Mouse (Mus musculus): ENCODE measurements around the gene Cd151.

Gene Cd151

GRCm38 (mm10) chr7:141457986-141458660 lies 9.1 kb upstream of the Cd151 start:
- DNase-seq (ENCODE audit: low spot score), result peak; percentile 66

- no peak for DNase-seq (ENCODE audit: low spot score)
These were observed 8.5 kb upstream of the Cd151 start for GRCm38 (mm10) chr7:141458661-141459060.

DNA sequence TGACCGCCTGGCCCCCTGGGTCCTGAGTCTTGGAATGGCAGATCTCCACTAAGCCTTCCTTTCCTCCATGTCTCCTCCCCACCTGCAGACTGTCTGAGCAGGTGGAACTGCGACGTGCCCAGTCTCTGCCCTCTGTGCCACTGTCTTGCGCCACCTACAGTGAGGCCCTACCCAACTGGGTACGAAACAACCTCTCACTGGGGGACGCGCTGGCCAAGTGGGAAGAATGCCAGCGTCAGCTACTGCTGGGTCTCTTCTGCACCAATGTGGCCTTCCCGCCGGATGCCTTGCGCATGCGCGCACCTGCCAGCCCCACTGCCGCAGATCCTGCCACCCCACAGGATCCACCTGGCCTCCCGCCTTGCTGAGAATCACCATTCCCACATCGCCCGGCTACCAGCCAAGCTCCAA lies 7.9 kb upstream of the Cd151 start:
- DNase-seq (ENCODE audit: low spot score), result peak; percentile 37

DNA sequence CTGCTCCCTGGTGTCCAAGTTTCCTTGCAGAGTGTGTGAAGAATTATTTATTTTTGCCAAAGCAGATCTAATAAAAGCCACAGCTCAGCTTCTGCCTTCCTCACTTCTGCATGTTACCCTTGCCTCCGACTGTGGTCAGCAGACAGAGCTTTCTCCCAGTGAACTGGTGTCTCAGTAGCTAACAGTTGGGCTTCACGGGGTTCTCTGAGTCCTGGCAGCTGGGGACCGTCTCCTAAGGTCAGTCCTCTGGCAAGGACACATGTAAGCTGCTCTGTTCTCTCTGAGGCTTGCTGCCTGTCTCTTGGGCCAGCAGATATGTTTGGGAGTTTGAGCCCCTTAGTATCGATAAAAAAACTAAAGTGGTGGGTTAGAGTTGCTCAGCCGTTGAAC lies 7.2 kb upstream of the Cd151 start:
- no peak for DNase-seq (ENCODE audit: low spot score)

DNA sequence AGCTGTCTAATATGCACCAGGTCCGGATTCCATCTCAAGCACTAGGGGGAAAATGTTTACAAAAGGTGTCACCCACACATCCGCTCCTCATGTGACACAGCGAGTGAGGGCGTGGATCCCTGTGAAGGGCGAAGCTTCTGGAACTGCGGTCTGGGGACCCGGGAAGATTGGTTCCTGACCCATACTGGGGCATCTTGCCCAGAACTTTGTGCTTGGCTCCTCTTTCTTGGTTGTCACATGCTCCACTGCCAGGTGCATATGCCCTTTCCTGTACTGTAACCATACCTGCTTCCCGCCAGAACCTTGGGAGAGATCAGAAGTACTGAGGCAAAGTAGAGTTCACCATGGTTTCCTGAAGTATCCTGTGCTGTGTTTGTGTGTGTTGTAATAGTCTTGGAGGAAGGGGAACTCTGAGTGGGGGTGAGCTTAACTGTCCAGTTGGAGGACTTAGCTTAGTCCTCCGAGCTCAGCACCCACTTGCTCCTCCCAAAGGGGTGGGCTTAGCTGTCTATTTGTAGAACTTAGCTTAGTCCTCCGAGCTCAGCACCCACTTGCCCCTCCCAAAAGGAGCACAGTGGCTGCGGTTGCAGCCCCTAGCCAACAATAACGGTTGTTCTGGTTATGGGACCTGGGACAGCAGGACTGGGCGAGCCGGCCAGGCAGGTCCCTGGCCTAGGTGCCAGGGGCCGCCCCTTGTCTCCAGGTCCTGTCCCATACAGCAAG lies 6.6 kb upstream of the Cd151 start, which contains the start of gene Cracr2b:
Cracr2b (plus strand) TSS at position 704 of the 723 bp plus-strand sequence.
- DNase-seq (ENCODE audit: low spot score), result peak; percentile 73

DNA sequence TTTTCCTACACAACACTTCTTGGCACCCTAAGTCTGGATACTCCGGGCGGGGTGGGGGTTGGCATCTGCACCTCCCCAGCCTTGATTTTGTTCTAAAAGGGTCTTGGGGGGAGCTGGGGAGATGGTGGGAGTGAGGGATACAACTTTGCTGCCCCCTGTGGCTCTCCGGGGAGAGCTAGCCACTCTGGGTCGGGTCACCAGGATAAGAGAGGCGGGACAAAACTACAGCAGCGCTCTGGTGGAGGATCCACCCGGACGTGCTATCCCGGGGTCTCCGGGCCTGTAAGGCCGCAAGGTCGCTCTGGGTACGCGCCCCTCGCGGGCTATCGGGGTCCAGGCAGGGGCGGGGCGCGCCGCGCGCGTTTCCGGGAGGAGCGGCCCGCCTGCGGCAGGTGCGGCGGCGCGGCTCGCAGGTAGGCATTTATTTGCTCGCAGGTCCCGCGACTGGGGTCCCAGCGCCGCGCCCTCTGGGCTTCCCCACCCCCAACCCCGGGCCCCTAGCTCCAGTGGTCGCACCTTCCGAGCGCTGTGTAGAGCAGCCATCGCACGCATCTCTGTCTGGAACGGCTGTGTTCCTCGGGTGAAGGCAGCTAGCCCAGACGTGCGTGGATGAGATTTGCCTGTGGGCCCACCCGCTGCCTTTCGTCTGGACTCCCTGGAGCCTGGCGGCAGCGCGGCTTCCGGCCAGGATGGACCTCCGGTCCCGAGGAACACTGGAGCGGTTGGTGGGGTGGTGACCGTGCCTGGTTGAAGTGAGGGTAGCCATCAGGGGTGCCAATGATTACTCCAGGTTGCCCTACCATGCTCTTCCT lies 5.5 kb upstream of the Cd151 start:
- peak; percentile 51 for DNase-seq (ENCODE audit: low spot score)

GRCm38 (mm10) chr7:141462333-141462821 lies 4.8 kb upstream of the Cd151 start:
- DNase-seq (ENCODE audit: low spot score), result peak; percentile 78

GRCm38 (mm10) chr7:141463824-141464602 lies 3.2 kb upstream of the Cd151 start:
- DNase-seq (ENCODE audit: low spot score), result no peak

- DNase-seq (ENCODE audit: low spot score), result no peak
These were observed 2.5 kb upstream of the Cd151 start for GRCm38 (mm10) chr7:141464603-141465201.

GRCm38 (mm10) chr7:141465388-141466044 lies 1.7 kb upstream of the Cd151 start:
- DNase-seq (ENCODE audit: low spot score), result peak; percentile 56

- DNase-seq (ENCODE audit: low spot score), result peak; percentile 63
These were observed 1.2 kb upstream of the Cd151 start for GRCm38 (mm10) chr7:141466045-141466394.

GRCm38 (mm10) chr7:141466607-141467148 lies 514 bp upstream of the Cd151 start:
- DNase-seq (ENCODE audit: low spot score), result no peak

DNA sequence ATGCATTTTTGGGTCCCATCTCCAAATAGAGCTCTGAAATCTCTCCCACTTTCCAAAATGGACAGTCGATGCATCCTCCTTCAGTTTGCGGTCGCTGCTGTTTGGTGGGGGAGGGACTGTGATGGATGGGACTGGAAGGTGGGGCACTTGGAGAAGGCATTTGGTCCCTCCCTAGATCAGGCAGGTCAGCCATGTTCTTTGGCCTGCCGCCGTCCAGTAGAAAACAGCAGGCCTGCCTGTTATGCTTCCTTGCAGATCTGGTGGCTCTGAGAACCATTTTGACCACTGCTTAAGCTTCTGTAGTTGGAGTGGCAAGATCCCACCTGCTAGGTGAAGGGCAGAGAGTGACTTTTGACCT lies 951 bp downstream of the Cd151 start:
- peak; percentile 63 for DNase-seq (ENCODE audit: low spot score)

GRCm38 (mm10) chr7:141468522-141469211 lies 1.5 kb downstream of the Cd151 start:
- peak; percentile 85 for DNase-seq (ENCODE audit: low spot score)

GRCm38 (mm10) chr7:141469352-141469751 lies 2.2 kb downstream of the Cd151 start:
- DNase-seq (ENCODE audit: low spot score), result no peak

- no peak for DNase-seq (ENCODE audit: low spot score)
These were observed 2.9 kb downstream of the Cd151 start for GRCm38 (mm10) chr7:141469901-141470636.

DNA sequence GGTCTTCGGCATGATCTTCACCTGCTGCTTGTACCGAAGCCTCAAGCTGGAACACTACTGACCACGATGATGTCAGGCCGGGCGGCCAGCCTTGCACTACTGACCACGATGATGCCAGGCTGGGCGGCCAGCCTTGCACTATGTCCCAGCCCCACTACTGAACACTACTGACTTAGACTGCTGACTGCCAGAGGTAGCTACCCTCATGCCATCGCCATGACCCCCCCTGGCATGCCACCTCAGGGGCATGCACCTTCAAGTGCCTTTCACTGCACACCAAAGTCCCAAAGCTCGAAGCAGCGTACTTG lies 3.4 kb downstream of the Cd151 start:
- DNase-seq (ENCODE audit: low spot score), result no peak

- no peak for DNase-seq (ENCODE audit: low spot score)
These were observed 4.0 kb downstream of the Cd151 start for GRCm38 (mm10) chr7:141471236-141471635.

DNA sequence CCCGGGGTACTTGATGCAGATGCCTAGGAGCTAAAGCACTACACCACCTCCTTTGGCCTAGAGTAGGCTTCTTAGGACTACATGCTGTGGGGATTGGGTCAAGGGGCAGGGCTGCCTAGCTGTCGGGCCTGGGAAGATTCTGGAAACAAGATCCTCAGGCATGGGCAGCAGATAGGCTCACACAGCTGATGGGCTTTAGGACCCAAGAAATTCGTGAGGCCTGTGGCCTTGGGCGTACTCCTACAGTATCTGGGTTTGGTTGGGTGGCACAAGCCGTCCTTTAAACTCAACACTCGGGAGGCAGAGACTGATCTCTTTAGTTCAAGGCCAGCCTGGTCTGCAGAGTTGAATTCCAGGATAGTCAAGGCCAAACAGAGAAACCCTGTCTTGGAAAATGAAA lies 5.0 kb downstream of the Cd151 start:
- peak; percentile 77 for DNase-seq (ENCODE audit: low spot score)

- DNase-seq (ENCODE audit: low spot score), result no peak
These were observed 5.6 kb downstream of the Cd151 start for GRCm38 (mm10) chr7:141472763-141473162.

Data from adipocyte (in vitro differentiated cells).